Mouse (Mus musculus) cerebellum, adult 9-10 months (tissue): Measurements from ENCODE around the gene Scg2.

Experiments
- DNase-seq: peaks from one replicate; pipeline ENCODE4 v3.0.0; 2022

Gene Scg2

DNA sequence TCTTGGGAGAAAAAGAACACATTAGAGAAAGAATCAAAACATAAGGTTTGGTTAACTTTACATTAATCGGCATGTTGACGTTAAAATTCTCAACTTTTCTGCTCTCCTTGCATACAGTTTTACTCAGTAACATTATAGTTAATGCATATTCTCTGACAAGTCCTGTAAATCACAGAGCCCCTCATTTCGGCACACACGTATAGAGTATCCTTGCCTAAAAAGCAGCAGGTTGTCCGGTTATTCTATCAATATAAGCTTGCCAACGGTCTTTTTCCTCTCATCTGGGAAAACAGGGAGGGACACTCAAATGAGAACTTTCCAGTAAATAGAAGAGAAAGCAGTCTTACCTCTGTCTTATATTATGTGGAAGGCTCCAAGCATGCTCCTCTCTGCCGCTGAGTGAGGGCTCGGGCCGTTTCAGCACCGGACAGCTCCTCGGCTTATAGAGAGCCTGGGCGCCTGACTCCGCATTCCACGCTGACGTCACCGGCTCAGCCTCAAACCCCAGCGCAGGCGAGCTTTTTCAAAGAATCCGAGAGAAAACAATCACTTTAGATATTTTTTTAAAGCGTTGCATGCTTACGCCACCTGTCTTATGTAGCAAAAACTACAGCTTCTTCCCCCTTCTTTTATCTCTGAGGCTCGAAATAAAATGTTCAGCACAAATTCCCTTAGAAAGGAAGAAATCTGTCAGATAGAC lies at the start of gene Scg2:
Gene Scg2, minus strand, starts transcription at position 512 of the 700 bp plus-strand sequence.
- DNase-seq: peak; percentile 96

DNA sequence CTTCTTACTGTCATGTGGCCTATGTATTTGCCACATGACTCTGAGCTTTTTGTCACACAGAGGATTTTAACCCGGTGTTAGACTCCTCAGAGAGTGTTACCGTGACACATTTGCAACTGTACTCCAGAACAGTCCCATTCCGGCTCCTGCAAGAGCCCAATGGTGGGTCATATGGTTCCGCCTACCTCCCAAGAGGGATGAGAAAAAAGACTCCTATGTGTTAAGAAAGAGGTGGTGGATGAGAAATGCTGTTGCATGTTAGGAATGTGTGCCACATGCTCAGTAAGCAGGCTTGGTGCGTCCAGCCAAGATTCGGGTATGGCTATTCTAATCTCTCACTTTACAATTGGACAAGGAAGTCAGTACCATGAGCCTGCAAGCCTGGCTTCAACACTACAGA lies 45.6 kb upstream of the Scg2 start:
- DNase-seq: no peak

DNA sequence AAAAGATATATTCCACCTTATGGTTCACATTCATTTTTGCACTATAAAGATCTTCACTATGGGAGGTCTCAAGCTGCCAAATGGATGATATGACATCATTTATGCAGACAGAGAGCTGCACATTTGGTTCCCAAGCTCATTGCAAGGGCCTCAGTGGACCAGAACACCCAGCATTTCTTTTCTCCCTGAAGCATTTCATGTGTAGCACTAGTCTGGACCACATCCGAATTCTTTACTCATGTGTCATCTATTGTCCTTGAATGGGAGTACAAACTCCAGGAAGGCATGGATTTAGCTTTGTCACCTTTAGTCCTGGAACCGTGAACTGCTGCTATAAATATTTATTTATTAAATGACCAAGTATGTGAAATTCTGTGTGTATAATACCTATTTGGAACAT lies 30.9 kb upstream of the Scg2 start:
- DNase-seq: no peak

GRCm38 (mm10) chr1:79469871-79470270 lies 30.0 kb upstream of the Scg2 start:
- DNase-seq: no peak

GRCm38 (mm10) chr1:79466585-79466984 lies 26.7 kb upstream of the Scg2 start:
- no peak for DNase-seq

DNA sequence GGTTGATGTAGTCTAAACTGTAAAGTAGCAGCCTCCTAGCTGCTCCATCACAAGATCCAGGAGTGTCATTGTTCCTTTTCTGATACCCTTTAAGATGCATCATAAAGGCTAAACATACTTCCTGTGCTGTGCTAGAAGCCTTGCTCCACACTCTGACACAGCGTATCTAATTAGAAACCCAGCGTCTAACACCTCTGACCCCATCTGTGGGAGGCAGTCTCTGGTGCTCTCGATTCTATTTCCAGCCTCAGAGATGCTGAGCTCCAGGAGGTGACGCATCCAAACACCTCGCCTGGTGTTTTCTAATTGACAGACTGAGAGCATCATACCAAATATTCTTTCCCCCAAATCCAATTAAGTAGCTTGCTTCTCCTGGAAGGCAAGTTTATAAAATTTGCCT lies 18.6 kb upstream of the Scg2 start:
- no peak for DNase-seq

GRCm38 (mm10) chr1:79454164-79454563 lies 14.2 kb upstream of the Scg2 start:
- DNase-seq: no peak

GRCm38 (mm10) chr1:79452339-79452738 lies 12.4 kb upstream of the Scg2 start:
- DNase-seq: no peak

DNA sequence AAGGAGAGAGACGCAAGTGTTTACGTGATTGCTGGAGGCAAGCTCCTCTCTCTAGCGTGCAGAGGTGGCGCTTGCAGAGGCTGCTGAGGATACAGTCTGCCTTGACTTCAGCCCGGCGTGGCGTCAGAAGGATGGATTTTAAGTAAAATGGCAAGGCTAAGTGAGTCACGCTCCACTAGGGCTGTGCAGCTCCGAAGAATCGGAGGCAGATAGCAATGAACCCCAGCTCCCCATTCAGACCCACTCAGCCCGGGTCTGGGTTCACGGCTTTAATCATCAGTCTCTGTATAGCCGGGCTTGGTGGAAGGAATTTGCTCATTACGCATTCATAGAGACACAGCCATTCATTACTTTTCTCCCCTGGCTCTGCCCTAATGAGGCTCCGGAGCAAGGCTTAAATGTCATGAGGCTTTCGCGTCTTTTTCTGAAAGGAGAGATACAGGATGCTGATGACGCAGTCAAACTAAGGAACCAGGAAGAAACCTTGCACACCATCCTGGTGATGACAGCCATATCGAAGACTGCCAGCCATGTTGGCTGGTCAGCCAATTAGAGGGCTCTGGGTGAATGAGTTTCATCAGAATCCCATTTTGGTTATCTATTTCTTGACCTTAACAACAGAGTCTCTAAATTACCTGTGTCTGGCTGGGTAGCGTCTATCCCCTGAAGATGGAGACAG lies 10.6 kb upstream of the Scg2 start:
- DNase-seq: peak; percentile 29

GRCm38 (mm10) chr1:79449943-79450342 lies 10.0 kb upstream of the Scg2 start:
- DNase-seq: no peak

- DNase-seq: peak; percentile 26
These were observed 5.7 kb upstream of the Scg2 start for GRCm38 (mm10) chr1:79445586-79445985.

DNA sequence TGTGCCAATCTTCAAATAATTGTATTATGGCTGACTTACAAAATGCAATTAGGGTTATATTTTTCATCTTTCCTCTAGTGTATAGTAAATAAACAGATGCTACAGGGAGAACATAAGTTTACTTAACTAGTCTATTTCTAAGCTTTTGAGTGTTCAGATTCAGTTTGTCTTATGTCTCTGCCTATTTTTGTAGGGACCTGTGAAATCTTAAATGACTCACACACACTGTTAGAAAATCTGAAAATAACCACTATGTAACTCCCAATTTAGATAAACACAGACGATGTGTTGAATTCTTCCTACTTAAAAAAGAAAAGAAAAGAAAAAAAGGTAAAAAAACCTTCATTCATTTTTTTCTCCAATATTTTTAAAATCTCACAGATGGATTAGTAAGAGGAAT lies 2.2 kb downstream of the Scg2 start:
- DNase-seq: no peak

DNA sequence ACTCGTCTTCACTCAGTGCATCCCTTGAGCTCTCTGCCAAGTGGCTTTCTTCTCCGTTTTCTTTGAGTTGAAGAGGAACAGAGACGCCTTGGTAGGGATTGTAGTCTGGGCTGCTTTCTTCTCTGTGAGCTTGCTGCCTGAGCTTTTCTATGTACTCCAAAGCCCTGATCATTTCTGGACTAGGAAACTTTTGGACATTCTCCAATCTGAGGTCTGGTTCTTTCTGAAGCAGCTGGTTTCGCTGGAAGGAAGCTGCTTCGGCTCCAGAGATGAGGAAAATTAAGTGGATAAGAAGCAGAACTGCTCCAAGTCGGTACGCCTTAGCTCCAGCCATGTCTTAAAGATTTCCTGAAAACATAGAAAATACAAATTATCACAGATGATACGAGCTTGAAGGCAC lies 3.2 kb downstream of the Scg2 start:
- peak; percentile 55 for DNase-seq

DNA sequence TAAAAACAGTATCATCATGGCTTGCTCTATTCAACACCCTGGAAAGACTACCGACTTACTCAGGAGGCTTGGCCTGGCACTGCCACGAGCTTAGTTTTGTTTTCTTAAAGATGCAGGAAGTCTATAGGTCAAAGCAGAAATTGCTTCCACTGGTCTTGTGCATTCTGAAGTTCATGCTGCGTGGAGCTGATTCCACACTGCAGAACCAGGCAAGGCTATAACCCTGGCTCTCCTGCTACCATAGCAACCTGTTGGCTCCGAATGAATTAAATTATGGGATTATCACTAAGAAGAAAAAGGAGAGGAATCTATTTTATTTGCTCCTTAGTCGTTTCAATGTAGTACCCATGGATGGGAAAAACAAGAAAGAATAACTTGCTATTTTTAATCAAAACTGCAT lies 10.9 kb downstream of the Scg2 start:
- no peak for DNase-seq

DNA sequence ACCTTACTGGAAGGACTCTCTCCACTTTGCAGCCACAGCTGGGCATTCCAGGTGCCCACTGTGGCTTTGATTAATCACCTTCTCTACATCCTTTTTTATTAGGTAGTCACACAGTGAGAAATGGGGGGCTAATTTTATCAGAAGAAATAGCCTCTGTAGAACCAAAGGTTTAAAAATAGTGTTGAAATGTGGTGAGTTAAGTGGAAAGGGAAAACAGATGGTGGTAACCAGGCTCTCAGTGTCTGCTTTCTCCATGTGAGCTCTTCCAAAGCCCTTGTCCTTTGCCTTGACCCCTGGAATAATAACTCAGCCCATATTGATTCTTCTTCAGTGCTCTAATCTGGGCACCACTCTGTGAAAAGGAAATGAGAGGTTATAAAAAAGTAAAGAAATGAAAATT lies 24.4 kb downstream of the Scg2 start:
- no peak for DNase-seq

GRCm38 (mm10) chr1:79406337-79406942 lies 33.5 kb downstream of the Scg2 start:
- DNase-seq: no peak

DNA sequence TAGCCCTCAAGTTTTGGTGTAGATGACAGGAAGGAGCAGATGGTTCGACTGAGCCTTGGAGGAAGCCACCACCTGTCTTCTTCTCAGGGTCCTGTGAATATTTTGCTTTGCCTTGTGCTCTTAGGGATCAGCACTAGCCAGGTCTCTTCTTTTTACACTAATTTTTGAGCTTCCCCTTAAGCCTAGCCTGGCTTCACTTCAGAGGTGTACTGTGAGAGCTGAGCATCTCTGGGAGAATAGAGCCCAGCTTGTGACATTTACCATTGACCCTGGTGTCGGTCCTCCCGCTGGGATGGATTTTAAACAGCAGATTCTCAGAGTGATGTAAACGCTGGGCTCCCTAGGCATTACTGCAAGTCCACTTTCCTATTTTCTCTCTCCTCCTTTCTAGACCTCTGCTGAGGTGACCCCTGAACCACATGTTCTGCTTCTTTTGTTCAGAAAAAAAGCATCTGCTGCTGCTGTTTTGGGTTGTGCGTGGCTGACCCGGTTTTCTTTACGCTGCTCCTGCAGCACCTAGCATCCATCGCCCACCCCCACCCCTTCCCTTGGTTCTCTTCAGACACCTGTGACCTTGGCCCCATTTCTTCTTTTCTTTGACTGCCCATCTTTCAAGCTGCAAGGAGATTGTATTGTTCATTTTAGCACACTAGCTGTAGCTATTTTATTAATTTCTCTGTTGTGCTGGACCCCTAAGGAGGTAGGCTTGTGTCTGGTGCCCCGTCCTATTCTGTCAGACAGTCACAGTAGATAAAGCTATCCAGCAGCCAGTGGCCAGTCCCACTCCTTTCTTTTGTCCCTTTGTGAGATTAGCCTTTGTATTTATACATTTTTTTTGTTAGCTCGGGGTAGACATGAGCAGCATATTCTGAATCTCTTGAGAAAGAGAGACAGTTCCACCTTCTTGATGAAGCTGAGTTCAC lies 38.6 kb downstream of the Scg2 start:
- DNase-seq: peak; percentile 63

DNA sequence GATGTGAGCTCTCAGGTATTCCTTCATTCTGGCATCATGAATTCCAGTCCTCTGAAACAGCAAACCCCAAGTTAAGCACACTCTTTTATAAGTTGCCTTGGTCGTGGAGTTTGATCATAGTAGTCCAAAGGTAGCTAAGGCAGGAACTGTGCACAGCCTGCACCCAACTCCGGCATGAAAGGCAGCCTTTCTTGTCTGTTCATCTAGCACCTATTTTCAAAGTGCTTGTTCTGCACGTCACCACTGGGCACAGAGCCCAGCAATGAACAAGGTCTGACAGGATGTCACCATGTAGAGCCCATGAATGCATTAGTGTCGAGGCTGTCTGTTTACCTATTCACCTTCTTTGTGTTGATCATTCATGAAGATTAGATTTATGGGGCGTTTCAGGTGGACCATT lies 39.6 kb downstream of the Scg2 start:
- DNase-seq: peak; percentile 38
